Mouse (Mus musculus): ENCODE measurements around the gene B4galnt3.

DNA sequence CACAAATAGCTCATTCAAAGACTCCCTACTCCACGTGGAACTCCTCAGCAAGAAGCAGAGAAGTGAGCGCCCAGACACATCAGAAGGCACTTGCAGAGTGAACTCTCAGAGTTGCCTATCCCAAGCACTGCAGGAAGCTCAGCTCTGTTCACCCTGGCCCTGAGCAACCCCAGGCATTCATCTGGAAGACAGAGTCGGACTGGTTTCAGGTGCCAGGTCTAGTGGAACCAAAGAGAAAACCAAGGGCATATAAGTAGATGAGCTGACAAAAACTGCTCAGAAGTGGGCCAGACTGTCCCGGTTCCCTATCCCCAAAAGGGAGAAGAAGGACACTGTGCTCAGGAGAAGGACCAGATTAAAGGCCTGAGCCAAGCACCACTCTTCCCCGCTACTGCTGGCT lies 44.5 kb downstream of the B4galnt3 start:
- TF ChIP-seq CTCF (IDR thresholded peaks at IDR 0.05; ENCODE audit: low read depth, low read length) (no peak), POLR2A (IDR thresholded peaks at IDR 0.05; ENCODE audit: borderline replicate concordance, low read depth, low read length) (no peak)
